Mouse (Mus musculus) bone marrow macrophage, adult 2 months (primary cell): ENCODE results near the gene Ncapd2.

ENCODE experiments used
- CTCF ChIP-seq: IDR thresholded peaks from 2 replicates; pipeline ENCODE4 v1.5.1; 2012; ENCODE audit warnings: low read depth, mild to moderate bottlenecking, low read length, moderate library complexity
- POLR2A ChIP-seq: IDR thresholded peaks from 2 replicates; pipeline ENCODE4 v1.6.1; 2012; ENCODE audit warnings: mild to moderate bottlenecking, low read depth, low read length, borderline replicate concordance

- TF ChIP-seq CTCF (no peak), POLR2A (no peak)
These were observed 51.8 kb downstream of the Ncapd2 start for GRCm38 (mm10) chr6:125139747-125140146.
